Mouse (Mus musculus) splenic B cell, adult 2 months (primary cell): ENCODE results near the gene Bub1.

ENCODE experiments used
- DNase-seq: peaks from one replicate; pipeline ENCODE4 v3.0.0-alpha.2; 2011; ENCODE audit warnings: low read depth, low spot score
- H3K27me3 ChIP-seq: 2 replicates; pipeline ENCODE4 v1.6.1; 2012; ENCODE audit warnings: mild to moderate bottlenecking, low read length, moderate library complexity, mixed read lengths; ENCODE audit not compliant: control insufficient read depth, poor library complexity, insufficient read depth, severe bottlenecking
- H3K36me3 ChIP-seq: 2 replicates; pipeline ENCODE4 v1.6.1; 2012; ENCODE audit warnings: mild to moderate bottlenecking, low read length, moderate library complexity, mixed read lengths; ENCODE audit not compliant: control insufficient read depth, poor library complexity, insufficient read depth, severe bottlenecking

Bub1 gene

DNA sequence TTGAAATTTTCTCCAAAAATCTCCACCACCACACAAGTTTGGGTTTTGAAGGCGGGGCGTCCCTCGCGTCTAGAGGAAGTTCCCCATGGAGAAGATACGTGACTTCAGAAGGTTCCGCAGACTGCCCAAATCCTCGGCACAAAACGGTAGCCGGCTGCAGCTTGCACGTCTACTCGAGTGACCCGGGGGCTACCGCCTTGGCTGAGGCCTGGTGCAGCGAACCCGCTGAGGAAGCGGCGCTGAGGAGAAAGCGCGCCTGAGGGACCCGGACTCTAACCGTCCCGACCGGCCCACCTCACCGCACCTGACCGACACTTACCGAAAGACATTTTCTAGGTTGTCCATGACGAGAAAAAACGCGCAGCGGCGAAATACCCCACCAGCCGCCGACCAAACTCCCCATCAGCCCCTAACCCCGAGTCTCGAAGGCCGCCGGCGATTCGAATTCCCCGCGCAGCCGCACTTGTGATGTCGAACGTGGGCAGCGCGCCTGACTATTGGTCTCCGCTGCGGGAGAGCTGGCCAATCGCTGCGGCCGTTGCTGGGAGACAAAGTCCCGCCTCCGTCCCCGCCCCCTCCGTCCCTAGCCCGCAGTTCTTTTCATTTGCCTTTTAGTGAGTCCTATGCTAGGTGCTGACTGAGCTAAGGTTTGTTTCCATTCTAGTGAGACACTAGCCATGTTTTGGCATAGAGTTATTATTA lies at the start of gene Bub1:
Gene Bub1 (minus strand): TSS at position 465 of the 702 bp plus-strand sequence.
- Histone ChIP-seq H3K36me3 (no peaks in the 10 kb centered on the region), H3K27me3 (no peaks in the 10 kb centered on the region)
- peak; percentile 96 for DNase-seq

DNA sequence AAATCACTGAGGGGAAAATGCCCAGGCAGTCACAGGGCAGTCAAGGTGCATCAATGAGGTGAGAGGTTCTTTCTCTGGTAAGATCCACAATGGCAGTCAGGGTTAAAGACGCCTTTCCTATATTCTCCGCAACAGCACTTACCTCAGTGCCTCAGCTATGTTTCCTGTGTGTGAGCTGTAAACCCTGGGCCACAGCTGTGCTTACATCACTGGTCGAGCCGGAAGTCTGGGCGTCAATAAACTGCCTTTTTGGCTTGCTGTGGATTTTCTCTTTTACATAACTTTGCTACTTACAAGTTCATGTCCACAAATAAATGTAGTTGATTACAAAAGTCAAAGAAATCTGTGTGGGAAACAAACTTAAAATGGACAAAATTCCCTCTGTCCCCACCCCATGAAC lies 49.4 kb upstream of the Bub1 start:
- Histone ChIP-seq H3K27me3 (no peaks in the 10 kb centered on the region), H3K36me3 (no peaks in the 10 kb centered on the region)
- DNase-seq: no peak

DNA sequence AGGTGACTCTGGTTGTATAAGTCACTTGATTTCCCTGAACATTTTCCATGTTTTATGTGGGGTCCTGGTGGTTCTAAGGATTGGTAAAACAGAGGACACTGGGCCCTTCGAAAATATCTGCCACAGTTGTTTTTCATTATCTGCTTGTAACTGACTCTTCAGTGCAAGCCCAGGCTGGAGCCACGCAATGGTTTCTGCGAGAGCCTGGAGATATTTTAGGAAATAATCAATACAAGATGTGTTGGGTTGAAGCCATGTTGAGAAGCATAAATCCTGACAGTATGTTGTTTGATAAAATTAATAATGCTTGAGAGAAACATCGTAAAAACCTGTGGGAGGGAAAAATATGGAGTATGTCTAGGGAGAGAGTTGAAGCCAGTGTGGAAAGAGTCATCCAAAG lies 32.7 kb upstream of the Bub1 start:
- Histone ChIP-seq H3K27me3 (no peaks in the 10 kb centered on the region), H3K36me3 (no peaks in the 10 kb centered on the region)
- no peak for DNase-seq

- no peaks in the 10 kb centered on the region for H3K27me3 ChIP-seq
- no peak for DNase-seq
- H3K36me3 ChIP-seq: no peaks in the 10 kb centered on the region
These were observed 22.8 kb upstream of the Bub1 start for GRCm38 (mm10) chr2:127854332-127854991.

GRCm38 (mm10) chr2:127850371-127850770 lies 18.7 kb upstream of the Bub1 start:
- Histone ChIP-seq H3K36me3 (no peaks in the 10 kb centered on the region), H3K27me3 (no peaks in the 10 kb centered on the region)
- DNase-seq: no peak

DNA sequence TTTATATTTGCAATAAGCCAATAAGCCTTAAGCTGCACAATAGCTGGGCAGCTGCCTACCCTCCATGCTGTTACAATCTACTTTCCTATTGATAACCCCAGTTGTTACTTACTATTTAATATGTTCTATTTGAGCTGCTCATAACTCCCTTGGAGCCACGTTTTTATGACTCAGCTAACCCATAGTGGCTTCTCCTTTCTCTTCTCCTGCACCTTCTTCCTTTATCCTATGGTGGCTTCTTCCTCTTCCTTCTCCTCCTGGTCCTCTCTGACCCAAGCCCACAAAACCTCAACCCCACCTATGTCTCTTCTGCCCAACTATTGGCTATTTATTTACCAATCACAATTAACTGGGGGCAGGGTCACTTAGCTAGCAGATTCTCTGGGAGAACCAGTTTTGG lies 14.9 kb upstream of the Bub1 start:
- no peaks in the 10 kb centered on the region for H3K36me3 ChIP-seq
- DNase-seq: no peak
- H3K27me3 ChIP-seq: no peaks in the 10 kb centered on the region

GRCm38 (mm10) chr2:127846008-127846407 lies 14.3 kb upstream of the Bub1 start:
- DNase-seq: no peak

DNA sequence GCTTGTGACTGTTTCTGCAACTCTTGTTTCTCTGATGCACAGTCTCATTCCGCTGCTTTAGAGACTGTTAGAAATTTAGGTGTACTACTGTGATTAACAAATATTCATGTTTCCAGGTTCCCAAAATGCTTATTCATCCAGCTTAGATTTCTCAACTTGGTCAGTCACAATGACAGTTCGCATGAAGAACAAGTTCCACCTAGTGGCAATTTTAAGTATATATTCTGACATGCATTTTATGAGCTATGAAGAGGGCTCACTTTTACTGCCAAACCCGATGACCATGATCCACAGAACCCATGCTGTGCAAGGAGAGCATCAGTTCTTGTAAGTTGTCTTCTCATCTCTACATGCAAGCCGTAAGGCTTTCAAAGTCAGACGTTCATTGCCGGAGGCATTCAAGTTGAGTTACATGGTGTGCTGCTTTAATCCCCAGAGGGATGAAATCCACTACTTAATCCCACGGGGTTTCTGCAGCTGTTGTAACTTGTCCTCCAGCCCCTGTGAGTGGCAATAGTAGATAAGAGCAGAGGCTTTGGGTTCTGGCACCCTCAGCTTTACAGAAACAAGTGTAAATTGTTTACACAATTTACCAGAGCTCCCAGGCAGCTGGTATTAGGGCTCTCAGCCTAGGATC lies 13.8 kb upstream of the Bub1 start:
- H3K36me3 ChIP-seq: no peaks in the 10 kb centered on the region
- no peaks in the 10 kb centered on the region for H3K27me3 ChIP-seq
- peak; percentile 42 for DNase-seq

More at GRCm38 (mm10) chr2:127846008-127846407, 14.3 kb upstream of the Bub1 start:
- no peaks in the 10 kb centered on the region for H3K27me3 ChIP-seq
- H3K36me3 ChIP-seq: no peaks in the 10 kb centered on the region

DNA sequence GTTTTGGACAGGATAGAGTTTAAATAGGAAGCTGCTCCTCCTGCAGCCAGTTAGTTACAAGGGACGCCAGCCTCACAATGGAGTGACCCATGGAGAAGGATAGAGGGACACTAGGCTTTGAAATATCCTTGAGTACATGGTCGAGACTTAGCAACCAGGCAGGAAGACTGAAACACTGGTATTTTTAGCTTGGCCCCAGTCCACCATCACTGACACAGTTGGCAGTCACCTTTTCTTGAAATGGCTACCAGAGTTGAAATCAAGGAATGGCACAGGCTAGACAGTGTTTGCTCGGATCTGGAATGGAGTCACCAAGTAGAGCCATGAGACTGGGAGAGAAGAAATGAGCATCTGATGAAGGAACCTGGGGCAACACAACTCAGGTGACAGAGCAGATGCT lies 10.8 kb upstream of the Bub1 start:
- Histone ChIP-seq H3K27me3 (0 out of 2 replicates have a peak, but pooled peaks cover 1% of the 10 kb centered on the region), H3K36me3 (no peaks in the 10 kb centered on the region)
- no peak for DNase-seq

DNA sequence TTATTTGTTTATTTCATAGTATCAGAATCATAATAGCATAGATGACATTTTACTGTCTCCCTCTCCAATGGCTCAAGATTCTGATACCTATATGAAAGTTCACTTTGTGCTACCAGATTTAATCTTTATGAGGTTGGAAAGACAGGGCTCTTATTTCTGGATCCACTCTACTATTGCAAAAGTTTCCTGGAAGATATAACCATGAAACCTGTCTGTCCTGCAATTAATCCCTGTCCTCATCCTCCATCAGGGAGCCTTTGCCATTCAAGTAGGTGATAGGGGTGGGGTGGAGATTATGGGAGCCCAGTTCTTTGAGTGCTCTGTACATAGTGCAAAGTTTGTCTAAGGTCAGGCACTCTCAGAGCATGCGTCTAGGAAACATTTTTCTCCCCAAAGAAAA lies 9.7 kb upstream of the Bub1 start:
- DNase-seq: no peak
- H3K36me3 ChIP-seq: no peaks in the 10 kb centered on the region
- 0 out of 2 replicates have a peak, but pooled peaks cover 1% of the 10 kb centered on the region for H3K27me3 ChIP-seq

- Histone ChIP-seq H3K27me3 (0 out of 2 replicates have a peak, but pooled peaks cover 1% of the 10 kb centered on the region), H3K36me3 (no peaks in the 10 kb centered on the region)
- no peak for DNase-seq
These were observed 7.8 kb upstream of the Bub1 start for GRCm38 (mm10) chr2:127839425-127839824.

- Histone ChIP-seq H3K27me3 (0 out of 2 replicates have a peak, but pooled peaks cover 1% of the 10 kb centered on the region), H3K36me3 (no peaks in the 10 kb centered on the region)
- DNase-seq: no peak
These were observed 6.9 kb upstream of the Bub1 start, which contains the start of gene Acoxl for GRCm38 (mm10) chr2:127838576-127838975. TSS of gene Acoxl (plus strand) at chr2:127838876.

DNA sequence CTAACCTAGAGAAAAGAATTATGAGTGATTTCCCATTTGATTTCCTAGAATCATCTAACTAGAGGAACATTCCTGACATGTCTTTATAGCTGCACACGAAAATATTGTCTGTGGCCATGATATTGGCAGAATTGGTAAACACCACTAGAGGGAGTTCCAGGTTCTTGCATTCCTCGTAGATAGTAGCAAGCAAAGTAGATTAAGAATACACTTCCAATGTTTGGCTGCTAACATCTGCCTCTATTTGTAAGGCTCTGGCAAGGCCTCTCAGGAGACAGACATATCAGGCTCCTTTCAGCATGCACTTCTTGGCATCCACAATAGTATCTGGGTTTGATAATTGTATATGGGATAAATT lies 1.1 kb upstream of the Bub1 start:
- peak; percentile 70 for DNase-seq
- H3K27me3 ChIP-seq: no peaks in the 10 kb centered on the region

GRCm38 (mm10) chr2:127832103-127832832 lies 603 bp upstream of the Bub1 start:
- DNase-seq: no peak
- H3K36me3 ChIP-seq: no peaks in the 10 kb centered on the region
- no peaks in the 10 kb centered on the region for H3K27me3 ChIP-seq

More for the DNA sequence above, 1.1 kb upstream of the Bub1 start:
- H3K36me3 ChIP-seq: no peaks in the 10 kb centered on the region
